Mouse (Mus musculus) lung, embryonic 15.5 days (tissue): ENCODE results near the gene Uaca. TPM values are rescaled to one million over a fixed set of nuclear protein-coding genes. Genes with fewer than 3 reads are reported as not detected.

Experiments used
- ATAC-seq: fragments of 200-750 bp; cut with Nextera tagmentation; 2 replicates; pipeline ENCODE4 v1.8.0; 2017; ENCODE audit warnings: moderate number of reproducible peaks, borderline replicate concordance; ENCODE audit not compliant: low FRiP score, low TSS enrichment; ENCODE audit errors: extremely low read depth
- H3K27ac ChIP-seq: fragments of 300-500 bp; sonication (generic); 2 replicates; pipeline ENCODE4 v1.5.1; 2015; ENCODE audit warnings: moderate library complexity, mild to moderate bottlenecking, inconsistent platforms
- H3K27me3 ChIP-seq: fragments of 300-500 bp; sonication (generic); 2 replicates; pipeline ENCODE4 v1.6.1; 2015; ENCODE audit warnings: inconsistent platforms
- H3K36me3 ChIP-seq: fragments of 300-500 bp; sonication (generic); 2 replicates; pipeline ENCODE4 v1.6.1; 2015; ENCODE audit warnings: inconsistent platforms
- H3K4me1 ChIP-seq: fragments of 300-500 bp; sonication (generic); 2 replicates; pipeline ENCODE4 v1.6.1; 2015; ENCODE audit warnings: inconsistent platforms
- H3K4me2 ChIP-seq: fragments of 300-500 bp; sonication (generic); 2 replicates; pipeline ENCODE4 v1.6.1; 2015; ENCODE audit warnings: inconsistent platforms, mild to moderate bottlenecking, moderate library complexity
- H3K4me3 ChIP-seq: fragments of 300-500 bp; sonication (generic); 2 replicates; pipeline ENCODE4 v1.5.1; 2015; ENCODE audit warnings: mild to moderate bottlenecking, inconsistent platforms
- H3K9ac ChIP-seq: fragments of 300-500 bp; sonication (generic); 2 replicates; pipeline ENCODE4 v1.6.1; 2015; ENCODE audit warnings: inconsistent platforms
- H3K9me3 ChIP-seq: fragments of 300-500 bp; sonication (generic); 2 replicates; pipeline ENCODE4 v1.6.1; 2016; ENCODE audit warnings: inconsistent platforms
- WGBS: fragments of 180-500 bp; shearing (Covaris S2); methylation state at CpG from one replicate; pipeline ENCODE4 v1.1.7; 2015; 5-methylcytosine and 5-hydroxymethylcytosine counted together
- polyA plus RNA-seq: library from polyadenylated mRNA; unstranded; fragments of >200 nt; fragmentation: Nextera tagmentation; extraction: Ambion mirVana; gene quantifications from 2 replicates; pipeline ENCODE4 v1.2.1, GENCODE M21; 2015

Gene Uaca
- polyA plus RNA-seq: 33.1 and 34.9 TPM in 2 replicates

DNA sequence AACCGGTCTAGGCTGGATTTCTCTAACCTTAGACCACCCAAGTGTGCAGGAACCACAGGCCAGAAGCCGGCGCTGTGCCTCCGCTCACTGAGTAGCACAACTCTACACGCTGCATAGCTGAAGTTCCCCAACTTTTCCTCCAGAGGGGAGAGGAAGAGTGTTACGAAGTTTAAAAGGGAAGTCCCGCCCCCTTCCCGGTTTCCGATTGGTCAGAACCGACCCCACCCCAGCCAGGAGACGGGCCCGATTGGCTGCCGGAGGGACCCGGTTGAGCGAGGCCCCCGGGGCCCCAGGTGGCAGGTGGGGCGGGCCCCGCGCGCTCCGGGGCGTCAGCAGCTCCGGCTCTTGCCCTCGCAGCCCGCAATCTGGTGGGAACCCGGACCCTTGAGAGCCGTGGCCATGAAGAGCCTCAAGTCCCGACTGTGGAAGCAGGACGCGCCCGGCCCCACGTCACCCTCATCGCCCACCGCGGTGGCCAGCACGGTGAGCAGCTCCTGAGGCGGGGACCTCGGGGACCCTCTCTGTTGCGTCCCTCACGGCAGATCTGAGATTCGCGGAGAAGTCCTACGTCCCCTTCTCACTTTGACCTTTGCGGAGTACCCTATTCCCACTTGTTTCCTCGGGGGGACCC, at the start of gene Uaca:
Uaca (plus strand) TSS at position 333 of the 631 bp plus-strand sequence.
- Histone ChIP-seq H3K9me3 (no peaks in the 10 kb centered on the region), H3K36me3 (no peaks in the 10 kb centered on the region), H3K4me2 (peak within 1 kb of the TSS; percentile 82), H3K27me3 (no peaks in the 10 kb centered on the region), H3K4me3 (peak within 1 kb of the TSS; percentile 89), H3K27ac (peak within 1 kb of the TSS; percentile 90), H3K4me1 (peaks cover 27% of the 10 kb centered on the region), H3K9ac (peak within 1 kb of the TSS; percentile 83)
- under 1% methylated on average over 45 of the region's 45 CpGs for WGBS
- peak; percentile 95 for ATAC-seq

DNA sequence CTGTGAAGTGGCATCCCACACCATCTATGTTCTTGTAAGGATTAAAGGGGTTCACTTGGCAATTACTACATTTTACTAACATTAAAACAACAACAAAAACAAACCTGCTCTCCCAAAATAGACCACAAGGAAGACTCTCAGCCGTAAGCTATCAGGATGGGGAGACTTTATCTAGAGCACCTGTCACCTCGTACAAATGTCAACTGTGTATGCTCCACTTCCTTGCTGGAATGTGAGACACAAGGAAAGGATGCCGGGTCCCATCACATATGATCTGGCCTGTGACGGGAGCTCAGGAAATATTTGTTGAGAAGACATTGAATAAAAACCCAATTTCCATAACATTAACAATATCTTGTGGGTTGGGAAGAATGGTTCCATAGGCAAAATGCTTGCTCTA, 49.4 kb upstream of the Uaca start:
- Histone ChIP-seq H3K9ac (no peak overlapping the region), H3K4me1 (peaks cover 12% of the 10 kb centered on the region)
- WGBS: 41% methylated on average over 4 of the region's 4 CpGs

DNA sequence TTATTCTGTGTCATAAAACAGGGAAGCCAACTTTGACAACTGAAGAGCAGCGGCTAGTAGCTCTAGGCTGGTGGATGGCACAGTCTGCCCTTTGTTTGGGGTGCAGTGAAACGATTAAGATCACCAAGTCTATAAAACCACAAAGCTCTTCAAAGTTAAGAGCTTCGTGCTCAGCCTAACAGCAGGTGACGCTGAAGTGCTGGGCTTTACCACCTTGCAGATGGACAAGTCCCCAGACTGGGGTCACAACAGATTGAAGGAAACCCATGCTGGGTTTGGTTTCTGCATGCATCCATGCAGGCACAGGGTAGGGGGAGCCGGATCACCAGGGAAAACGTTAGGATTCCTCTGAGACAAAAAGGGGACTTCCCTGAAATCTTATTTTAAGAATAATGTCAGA, 47.8 kb upstream of the Uaca start:
- peaks cover 12% of the 10 kb centered on the region for H3K4me1 ChIP-seq
- no peak overlapping the region for H3K4me2 ChIP-seq
- H3K36me3 ChIP-seq: no peaks in the 10 kb centered on the region
- no peak overlapping the region for H3K9ac ChIP-seq
- H3K27me3 ChIP-seq: no peaks in the 10 kb centered on the region
- WGBS: 45% methylated on average over 6 of the region's 6 CpGs
- H3K9me3 ChIP-seq: no peaks in the 10 kb centered on the region
- no peak for ATAC-seq
- H3K4me3 ChIP-seq: no peak overlapping the region
- H3K27ac ChIP-seq: no peak overlapping the region

More for the DNA sequence above, 49.4 kb upstream of the Uaca start:
- no peak for ATAC-seq
- Histone ChIP-seq H3K4me2 (no peak overlapping the region), H3K36me3 (no peaks in the 10 kb centered on the region), H3K27ac (no peak overlapping the region), H3K4me3 (no peak overlapping the region), H3K9me3 (no peaks in the 10 kb centered on the region), H3K27me3 (no peaks in the 10 kb centered on the region)

DNA sequence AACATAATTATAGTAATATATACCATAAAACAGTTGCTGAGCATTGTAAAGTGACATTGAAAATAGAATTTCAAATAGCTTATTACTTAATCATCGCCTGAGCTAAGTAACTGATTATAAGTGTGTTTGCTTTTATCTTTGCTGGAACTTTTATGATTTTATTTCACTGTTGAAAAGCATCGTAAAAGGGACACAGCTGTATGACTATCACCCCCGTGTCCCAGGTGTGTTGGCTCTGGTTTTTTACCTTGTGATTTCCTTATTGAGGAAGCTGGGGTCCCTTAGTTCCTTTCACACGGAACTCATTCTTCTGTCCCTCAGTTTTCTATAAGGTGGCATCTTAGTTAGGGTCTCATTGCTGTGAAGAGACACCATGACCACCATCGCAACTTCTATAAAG, 46.7 kb upstream of the Uaca start:
- Histone ChIP-seq H3K9me3 (no peaks in the 10 kb centered on the region), H3K36me3 (no peaks in the 10 kb centered on the region), H3K9ac (no peak overlapping the region), H3K4me3 (no peak overlapping the region), H3K27ac (no peak overlapping the region), H3K4me1 (peaks cover 9% of the 10 kb centered on the region), H3K4me2 (no peak overlapping the region), H3K27me3 (no peaks in the 10 kb centered on the region)
- no peak for ATAC-seq
- 84% methylated on average over 5 of the region's 5 CpGs for WGBS

DNA sequence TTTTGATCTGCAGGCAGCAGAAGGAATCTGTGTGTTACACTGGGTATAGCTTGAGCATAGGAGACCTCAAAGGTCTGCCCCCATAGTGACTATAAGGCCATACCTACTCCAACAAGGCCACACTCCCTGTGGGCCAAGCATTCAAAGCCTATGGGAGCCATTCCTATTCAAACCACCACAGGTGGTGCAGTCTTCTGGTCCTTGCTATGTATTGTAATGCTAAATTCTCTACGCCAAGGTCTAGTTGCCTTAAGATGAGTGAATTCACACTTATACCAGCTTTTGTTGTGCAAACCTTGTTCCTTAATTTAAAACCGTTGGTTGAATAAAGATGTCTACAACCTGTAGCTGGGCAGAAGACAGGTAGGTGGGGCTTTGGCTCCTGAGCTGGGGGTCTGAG, 46.2 kb upstream of the Uaca start:
- H3K4me2 ChIP-seq: no peak overlapping the region
- 84% methylated on average over 2 of the region's 2 CpGs for WGBS
- no peaks in the 10 kb centered on the region for H3K9me3 ChIP-seq
- no peak for ATAC-seq
- H3K9ac ChIP-seq: no peak overlapping the region
- no peaks in the 10 kb centered on the region for H3K27me3 ChIP-seq
- H3K4me3 ChIP-seq: no peak overlapping the region
- H3K36me3 ChIP-seq: no peaks in the 10 kb centered on the region
- no peak overlapping the region for H3K27ac ChIP-seq
- H3K4me1 ChIP-seq: peaks cover 5% of the 10 kb centered on the region

DNA sequence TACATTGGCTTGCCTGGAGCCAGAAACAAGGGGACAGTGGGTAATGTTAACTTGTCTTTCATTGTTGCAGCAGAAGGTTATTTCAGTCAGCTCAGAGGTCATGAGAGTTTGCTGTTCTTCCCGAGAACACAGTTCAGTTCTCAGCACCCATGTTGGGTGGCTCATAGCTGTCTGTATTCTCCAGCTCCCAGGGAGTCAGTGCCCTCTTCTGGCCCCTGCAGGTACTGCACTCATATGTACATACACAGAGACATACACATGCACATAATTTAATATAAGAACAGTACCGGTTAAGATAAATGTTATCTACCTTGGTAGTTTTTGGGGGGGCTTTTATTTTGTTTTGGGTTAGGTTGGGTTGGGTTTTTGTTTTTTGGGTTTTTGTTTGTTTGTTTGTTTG, 45.2 kb upstream of the Uaca start:
- no peaks in the 10 kb centered on the region for H3K9me3 ChIP-seq
- H3K27me3 ChIP-seq: no peaks in the 10 kb centered on the region
- no peak overlapping the region for H3K27ac ChIP-seq
- no peaks in the 10 kb centered on the region for H3K36me3 ChIP-seq
- H3K4me2 ChIP-seq: no peak overlapping the region
- H3K9ac ChIP-seq: no peak overlapping the region
- no peak for ATAC-seq
- 88% methylated on average over 2 of the region's 2 CpGs for WGBS
- no peak overlapping the region for H3K4me3 ChIP-seq
- H3K4me1 ChIP-seq: no peaks in the 10 kb centered on the region; the same call in 1 of the 2 replicates

DNA sequence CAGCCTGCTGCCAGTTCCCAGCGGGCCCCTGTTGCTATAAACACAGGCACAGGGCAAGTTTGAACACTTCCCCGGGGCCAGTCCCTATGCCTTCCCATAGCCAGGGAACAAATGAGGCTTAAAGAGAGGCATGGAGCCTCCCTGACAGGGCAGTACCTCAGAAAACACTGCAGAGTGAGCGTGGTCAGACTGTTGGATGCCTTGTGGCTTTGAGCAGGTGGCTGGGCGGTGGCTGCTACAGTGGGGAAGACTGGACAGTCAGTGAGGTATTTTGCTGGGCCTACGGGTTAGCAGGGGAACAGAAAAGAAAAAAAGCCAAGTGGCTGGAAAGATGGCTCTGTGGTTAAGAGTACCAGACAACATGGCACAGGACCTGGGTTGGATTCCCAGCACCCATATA, 43.2 kb upstream of the Uaca start:
- no peak for ATAC-seq

DNA sequence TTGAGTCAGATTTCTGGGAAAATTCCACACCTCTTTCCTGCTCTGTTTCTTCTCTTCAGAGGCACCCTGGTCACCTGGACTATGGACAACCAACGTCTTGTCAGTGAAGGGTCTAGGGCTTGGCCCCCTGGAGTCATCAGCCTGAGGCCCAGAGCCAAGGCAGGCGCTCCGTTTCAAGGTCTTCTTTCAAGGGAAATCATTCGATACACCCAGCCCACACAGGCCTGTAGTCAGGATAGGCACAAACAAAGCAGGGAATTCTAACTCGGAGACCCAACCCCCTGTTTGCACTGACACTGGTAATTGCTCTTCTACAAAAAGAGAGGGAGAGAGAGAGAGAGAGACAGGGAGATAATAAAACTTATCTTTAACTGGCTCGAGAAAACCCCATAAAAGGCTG, 42.4 kb upstream of the Uaca start:
- 55% methylated on average over 6 of the region's 6 CpGs for WGBS
- peaks cover 5% of the 10 kb centered on the region for H3K4me1 ChIP-seq
- H3K4me2 ChIP-seq: no peak overlapping the region
- no peak for ATAC-seq
- H3K27me3 ChIP-seq: no peaks in the 10 kb centered on the region
- no peaks in the 10 kb centered on the region for H3K9me3 ChIP-seq
- H3K36me3 ChIP-seq: no peaks in the 10 kb centered on the region
- no peak overlapping the region for H3K4me3 ChIP-seq
- no peak overlapping the region for H3K27ac ChIP-seq
- H3K9ac ChIP-seq: no peak overlapping the region

More for the DNA sequence above, 43.2 kb upstream of the Uaca start:
- H3K27me3 ChIP-seq: no peaks in the 10 kb centered on the region
- H3K27ac ChIP-seq: no peak overlapping the region
- no peak overlapping the region for H3K4me3 ChIP-seq
- H3K4me2 ChIP-seq: no peak overlapping the region
- H3K36me3 ChIP-seq: no peaks in the 10 kb centered on the region
- WGBS: 86% methylated on average over 5 of the region's 5 CpGs
- H3K9me3 ChIP-seq: no peaks in the 10 kb centered on the region
- no peak overlapping the region for H3K9ac ChIP-seq
- no peaks in the 10 kb centered on the region for H3K4me1 ChIP-seq

DNA sequence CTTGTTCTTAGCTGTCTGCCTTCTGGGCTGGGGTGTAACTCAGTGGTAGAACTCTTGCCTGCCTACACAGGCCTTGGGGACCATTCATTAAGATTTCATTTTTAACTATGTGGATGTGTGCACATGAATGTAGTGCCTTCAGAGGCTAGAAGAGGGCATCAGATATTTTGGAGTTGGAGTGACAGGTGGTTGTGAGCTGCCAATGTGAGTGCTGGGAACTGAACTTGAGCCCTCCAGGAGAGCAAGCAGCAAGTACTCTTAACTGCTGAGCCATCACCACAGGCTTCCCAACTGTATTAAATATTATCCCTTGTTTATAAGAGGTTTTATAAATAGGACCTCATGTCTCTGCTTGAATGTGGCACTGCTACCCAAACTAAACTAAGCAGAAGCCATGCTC, 41.7 kb upstream of the Uaca start:
- Histone ChIP-seq H3K4me1 (peaks cover 12% of the 10 kb centered on the region), H3K9ac (no peak overlapping the region), H3K27me3 (no peaks in the 10 kb centered on the region), H3K4me3 (no peak overlapping the region), H3K9me3 (no peaks in the 10 kb centered on the region), H3K4me2 (no peak overlapping the region), H3K36me3 (no peaks in the 10 kb centered on the region), H3K27ac (no peak overlapping the region)
- ATAC-seq: no peak

DNA sequence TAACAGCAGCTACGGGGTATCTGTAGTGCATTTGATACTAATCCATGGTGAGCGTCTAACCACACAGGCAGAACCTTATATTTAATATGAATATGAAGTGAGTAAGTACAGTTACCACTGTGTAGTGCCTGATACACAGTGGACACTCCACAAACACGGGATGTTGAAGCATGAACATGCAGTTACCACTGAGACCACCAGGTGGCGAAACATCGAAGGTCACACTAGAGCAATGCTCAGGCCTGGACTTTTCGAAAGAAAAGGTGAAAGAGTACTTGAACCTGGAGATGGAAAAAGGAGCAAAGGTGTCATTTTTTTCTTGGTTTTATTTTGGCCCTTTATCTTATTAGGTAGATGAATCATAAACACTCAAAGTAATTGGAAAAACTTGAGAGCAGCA, 38.1 kb upstream of the Uaca start:
- Histone ChIP-seq H3K27ac (no peak overlapping the region), H3K4me1 (peaks cover 30% of the 10 kb centered on the region), H3K4me2 (no peak overlapping the region), H3K9ac (no peak overlapping the region), H3K9me3 (no peaks in the 10 kb centered on the region), H3K4me3 (no peak overlapping the region), H3K27me3 (no peaks in the 10 kb centered on the region), H3K36me3 (no peaks in the 10 kb centered on the region)
- 37% methylated on average over 6 of the region's 6 CpGs for WGBS
- no peak for ATAC-seq

DNA sequence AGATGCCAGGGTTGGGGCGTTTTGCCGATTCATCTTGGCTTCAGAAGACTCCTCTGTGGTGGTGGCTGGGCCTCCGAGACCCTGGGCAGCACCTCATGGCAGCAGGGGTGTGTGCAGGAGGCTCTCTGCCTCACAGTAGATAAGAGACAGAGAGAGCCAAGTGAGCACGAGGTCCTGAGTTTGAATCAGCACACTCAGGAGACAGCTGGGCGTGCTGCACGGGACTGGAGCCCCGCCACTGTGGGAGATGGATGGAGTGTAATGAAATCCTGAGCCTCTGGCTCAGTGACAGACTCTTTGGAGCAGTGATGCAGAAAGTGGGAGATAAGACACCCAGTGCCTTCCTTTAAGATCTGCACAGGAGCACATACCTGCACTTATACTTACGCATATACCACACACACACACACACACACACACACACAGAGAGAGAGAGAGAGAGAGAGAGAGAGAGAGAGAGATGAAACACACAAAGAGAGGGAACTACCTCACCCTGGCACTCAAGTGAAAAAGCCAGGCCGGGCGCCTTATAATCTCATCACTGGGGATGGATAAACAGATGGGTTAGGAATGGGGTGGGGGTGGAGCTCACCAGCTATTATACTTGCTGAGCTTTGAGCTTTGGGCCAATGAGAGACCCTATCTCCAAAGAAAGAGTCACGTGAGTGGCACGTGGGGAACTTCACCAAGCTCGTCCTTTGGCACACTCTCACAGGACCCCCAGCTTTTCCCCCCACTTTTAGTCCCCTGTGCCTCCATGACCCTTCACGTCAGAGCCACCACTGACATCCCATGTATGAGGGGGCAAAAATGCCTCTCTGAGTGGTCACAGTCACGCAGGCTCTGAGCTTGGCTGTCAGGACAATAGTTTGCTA, 37.2 kb upstream of the Uaca start:
- no peaks in the 10 kb centered on the region for H3K27me3 ChIP-seq
- no peaks in the 10 kb centered on the region for H3K36me3 ChIP-seq
- H3K9ac ChIP-seq: no peak overlapping the region
- H3K27ac ChIP-seq: peak overlapping the region; percentile 72
- H3K4me2 ChIP-seq: no peak overlapping the region
- ATAC-seq: peak; percentile 37; the same call in 1 of the 2 replicates
- 45% methylated on average over 15 of the region's 15 CpGs for WGBS
- no peaks in the 10 kb centered on the region for H3K9me3 ChIP-seq
- no peak overlapping the region for H3K4me3 ChIP-seq
- H3K4me1 ChIP-seq: peaks cover 30% of the 10 kb centered on the region

DNA sequence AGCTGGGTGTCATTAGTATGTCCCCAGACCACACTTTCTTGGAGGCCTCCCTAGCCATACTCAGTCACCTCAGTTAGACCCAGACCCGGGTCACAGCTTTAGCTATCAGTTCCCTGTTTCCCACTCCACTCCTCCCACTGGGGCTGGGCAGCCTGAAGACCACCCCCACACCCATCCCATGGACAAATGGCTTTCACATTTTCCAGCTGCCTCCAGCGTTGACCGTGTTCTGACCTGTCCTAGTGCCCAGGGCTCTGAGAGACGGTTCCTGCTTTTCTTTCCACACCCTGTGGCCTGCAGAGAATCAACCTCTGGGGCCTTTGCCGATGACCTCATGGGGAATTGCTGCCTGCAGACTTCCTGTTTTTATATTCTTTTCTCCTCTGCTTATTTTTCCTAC, 36.5 kb upstream of the Uaca start:
- Histone ChIP-seq H3K4me3 (no peak overlapping the region), H3K4me1 (peaks cover 30% of the 10 kb centered on the region), H3K27ac (peak overlapping the region; percentile 72), H3K27me3 (no peaks in the 10 kb centered on the region), H3K4me2 (peak overlapping the region; percentile 9; the same call in 1 of the 2 replicates), H3K9me3 (no peaks in the 10 kb centered on the region), H3K36me3 (no peaks in the 10 kb centered on the region), H3K9ac (no peak overlapping the region)
- WGBS: 14% methylated on average over 5 of the region's 5 CpGs
- peak; percentile 50 for ATAC-seq
